28 mouse cellular contexts compared by ENCODE assay signal in the genomic region with DNA sequence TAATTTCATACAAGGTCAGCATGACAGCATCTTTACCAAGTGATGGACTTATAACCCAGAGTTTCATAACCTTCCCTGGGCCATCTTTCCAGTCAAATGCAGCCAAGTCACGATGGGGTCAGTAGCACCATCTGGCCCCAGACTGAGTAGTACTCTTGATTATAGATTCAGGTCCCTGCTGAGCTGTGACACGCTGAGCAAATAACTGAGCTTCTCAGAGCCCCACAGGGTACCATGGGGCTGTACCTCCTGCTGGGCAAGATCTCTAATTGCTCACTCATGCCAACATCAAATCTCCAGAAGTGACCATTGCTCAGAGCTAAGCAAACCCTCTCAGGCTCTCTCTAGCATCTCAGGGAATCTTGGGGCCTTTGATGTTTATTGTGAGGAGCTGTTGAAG. TPM values are rescaled to one million over a fixed set of nuclear protein-coding genes. Genes with fewer than 3 reads are reported as not detected.
DNase-seq lines count a peak whose midpoint lies in the region; ATAC-seq and TF ChIP-seq lines count a peak whose summit lies in the region.
"Had no signal": no experiment of that assay in that cellular context is flagged by ENCODE, and none has a peak within 500 bp of the region (broad histone marks: within the 10 kb centered on the region; RNA-seq: fewer than 3 reads in every experiment).

No protein-coding gene starts in this region.

- no peak for TF ChIP-seq CTCF in hindbrain, postnatal 0 days (IDR thresholded peaks at IDR 0.05; ENCODE audit: low read depth)

- no peaks in the 10 kb centered on the region for H3K36me3 ChIP-seq in hindbrain, embryonic 13.5 days
- H3K36me3 ChIP-seq in hindbrain, embryonic 10.5 days = no peaks in the 10 kb centered on the region
- no peaks in the 10 kb centered on the region for H3K36me3 ChIP-seq in hindbrain, postnatal 0 days (ENCODE audit: insufficient read depth, low read length)
- H3K36me3 ChIP-seq: embryonic facial prominence, embryonic 13.5 days; forebrain, embryonic 10.5 days; forebrain, embryonic 15.5 days; midbrain, embryonic 15.5 days; neural tube, embryonic 15.5 days; stomach, embryonic 15.5 days had no signal

- H3K9me3 ChIP-seq in hindbrain, embryonic 13.5 days = no peaks in the 10 kb centered on the region
- H3K9me3 ChIP-seq in hindbrain, embryonic 10.5 days = no peaks in the 10 kb centered on the region
- H3K9me3 ChIP-seq in hindbrain, postnatal 0 days (ENCODE audit: low read length) = no peaks in the 10 kb centered on the region
- H3K9me3 ChIP-seq: embryonic facial prominence, embryonic 13.5 days; forebrain, embryonic 10.5 days; forebrain, embryonic 15.5 days; midbrain, embryonic 15.5 days; neural tube, embryonic 15.5 days; stomach, embryonic 15.5 days had no signal

- H3K4me3 ChIP-seq in hindbrain, embryonic 13.5 days = no peak overlapping the region
- no peak overlapping the region for H3K4me3 ChIP-seq in hindbrain, embryonic 10.5 days
- no peak overlapping the region for H3K4me3 ChIP-seq in hindbrain, postnatal 0 days (ENCODE audit: low read length)
- H3K4me3 ChIP-seq: embryonic facial prominence, embryonic 13.5 days; forebrain, embryonic 10.5 days; forebrain, embryonic 15.5 days; midbrain, embryonic 15.5 days; neural tube, embryonic 15.5 days; stomach, embryonic 15.5 days had no signal

- H3K27ac ChIP-seq in hindbrain, embryonic 13.5 days = 0 out of 2 replicates have a peak overlapping the region, but pooled peaks have one; percentile 18
- H3K27ac ChIP-seq in hindbrain, embryonic 10.5 days = no peak overlapping the region
- H3K27ac ChIP-seq in hindbrain, postnatal 0 days = no peak overlapping the region
- H3K27ac ChIP-seq: embryonic facial prominence, embryonic 13.5 days; forebrain, embryonic 10.5 days; forebrain, embryonic 15.5 days; liver, embryonic 14.5 days; macrophage; midbrain, embryonic 15.5 days; neural tube, embryonic 15.5 days; stomach, embryonic 15.5 days had no signal

- ATAC-seq in hindbrain, embryonic 13.5 days (ENCODE audit: low FRiP score) = no peak
- 0 out of 2 replicates have a peak, but pooled peaks have one; percentile 12 for ATAC-seq in hindbrain, postnatal 0 days
- ATAC-seq: forebrain, embryonic 15.5 days; midbrain, embryonic 15.5 days had no signal

- no peaks in the 10 kb centered on the region for H3K27me3 ChIP-seq in hindbrain, embryonic 13.5 days
- no peaks in the 10 kb centered on the region for H3K27me3 ChIP-seq in hindbrain, embryonic 10.5 days (ENCODE audit: insufficient read depth, poor library complexity, severe bottlenecking)
- H3K27me3 ChIP-seq in hindbrain, postnatal 0 days (ENCODE audit: insufficient read depth, low read length) = no peaks in the 10 kb centered on the region
- H3K27me3 ChIP-seq: embryonic facial prominence, embryonic 13.5 days; forebrain, embryonic 15.5 days; midbrain, embryonic 15.5 days; neural tube, embryonic 15.5 days; stomach, embryonic 15.5 days had no signal

- no peak overlapping the region for H3K9ac ChIP-seq in hindbrain, embryonic 13.5 days
- no peak overlapping the region for H3K9ac ChIP-seq in hindbrain, postnatal 0 days (replicated peaks; ENCODE audit: low read length)
- H3K9ac ChIP-seq: embryonic facial prominence, embryonic 13.5 days; forebrain, embryonic 15.5 days; liver, embryonic 14.5 days; midbrain, embryonic 15.5 days; neural tube, embryonic 15.5 days; stomach, embryonic 15.5 days had no signal

- DNase-seq in cerebellum, adult 11-12 months = peak; percentile 50
- no peak for DNase-seq in cerebellum, postnatal 4 days (ENCODE audit: low spot score in 2 of 2)
- DNase-seq in hindbrain, embryonic 10.5 days (ENCODE audit: low spot score) = no peak
- peak; percentile 50 for DNase-seq in cerebellum, adult 9-11 months
- no peak for DNase-seq in hindbrain, postnatal 0 days (ENCODE audit: low spot score)
- no peak for DNase-seq in ovary, adult 18-20 months (ENCODE audit: low spot score)
- DNase-seq in frontal cortex, postnatal 14 days (ENCODE audit: low spot score in 2 of 2) = no peak
- DNase-seq: adrenal gland, postnatal 14 days; heart, postnatal 4 days; kidney, adult 11 months; kidney, postnatal 14 days; layer of hippocampus, adult 9-11 months; liver; lung, adult 2 months; lung, postnatal 10 days; right cerebral cortex, adult 18-20 months; right cerebral cortex, postnatal 4 days had no signal

- peaks cover 21% of the 10 kb centered on the region for H3K4me1 ChIP-seq in hindbrain, embryonic 13.5 days (replicated peaks)
- peaks cover 22% of the 10 kb centered on the region for H3K4me1 ChIP-seq in hindbrain, embryonic 10.5 days (replicated peaks)
- H3K4me1 ChIP-seq in hindbrain, postnatal 0 days (ENCODE audit: insufficient read depth, low read length) = peaks cover 8% of the 10 kb centered on the region; the same call in 1 of the 2 replicates
- H3K4me1 ChIP-seq: forebrain, embryonic 15.5 days; stomach, embryonic 15.5 days had no signal

- no peak overlapping the region for H3K4me2 ChIP-seq in hindbrain, embryonic 13.5 days
- no peak overlapping the region for H3K4me2 ChIP-seq in hindbrain, postnatal 0 days (ENCODE audit: low read depth, low read length)
- H3K4me2 ChIP-seq: embryonic facial prominence, embryonic 13.5 days; forebrain, embryonic 15.5 days; heart, embryonic 11.5 days; midbrain, embryonic 15.5 days; neural tube, embryonic 15.5 days; stomach, embryonic 15.5 days had no signal

- WGBS in hindbrain, embryonic 13.5 days = 11% methylated on average over 2 of the region's 2 CpGs
- 17% methylated on average over 2 of the region's 2 CpGs for WGBS in hindbrain, embryonic 10.5 days
- WGBS in hindbrain, postnatal 0 days = 12% methylated on average over 2 of the region's 2 CpGs

RNA-seq across cellular contexts. Expression of a gene that starts 15.6 kb away (rescaled TPM):
- 247 and 259 TPM in 2 replicates for polyA plus RNA-seq in hindbrain, embryonic 13.5 days (2015; fragmentation: Nextera tagmentation; extraction: Ambion mirVana)
- polyA plus RNA-seq in hindbrain, embryonic 10.5 days (2016; fragmentation: Nextera tagmentation; extraction: Ambion mirVana) = 34.4 and 57.3 TPM in 2 replicates
- total RNA-seq in hindbrain, postnatal 0 days (2014; rRNA removed) = 319 and 369 TPM in 2 replicates
- polyA plus RNA-seq in hindbrain, postnatal 0 days (2015; fragmentation: Nextera tagmentation; extraction: Ambion mirVana) = 188 and 213 TPM in 2 replicates
- total RNA-seq: megakaryocyte-erythroid progenitor cell, adult 5-6 weeks had no signal
- polyA plus RNA-seq: macrophage had no signal

Comparison
In these comparisons a context has a peak if more than half of its experiments do, and no peak if none do; other contexts are left out.
1. DNase-seq: peak in cerebellum, adult 11-12 months (single experiment) and cerebellum, adult 9-11 months (single experiment); none in cerebellum, postnatal 4 days (0 of 2), hindbrain, embryonic 10.5 days (single experiment), hindbrain, postnatal 0 days (single experiment), ovary, adult 18-20 months (single experiment) and frontal cortex, postnatal 14 days (0 of 2).